Mouse (Mus musculus) liver, postnatal 0 days (tissue): Measurements from ENCODE around the gene Tex52.

Source experiments
- CTCF ChIP-seq: sonication (generic); IDR thresholded peaks from 2 replicates; pipeline ENCODE4 v1.5.1; 2016; ENCODE audit warnings: antibody characterized with exemption, low read depth
- EP300 ChIP-seq: IDR thresholded peaks from 2 replicates; pipeline ENCODE4 v1.6.1; 2016; ENCODE audit warnings: antibody characterized with exemption, low read depth, mild to moderate bottlenecking

- no peak for TF ChIP-seq EP300
- TF ChIP-seq CTCF = no peak
Measured at GRCm38 (mm10) chr6:128376371-128377085, 1.3 kb downstream of the Tex52 start.
